Mouse (Mus musculus) heart, postnatal 0 days (tissue): ENCODE results near the gene Ago4.

Experiments
- CTCF ChIP-seq: IDR thresholded peaks from 2 replicates; pipeline ENCODE4 v1.5.1; 2016; ENCODE audit warnings: antibody characterized with exemption, control low read depth, low read depth
- EP300 ChIP-seq: IDR thresholded peaks from 2 replicates; pipeline ENCODE4 v1.6.1; 2016; ENCODE audit warnings: antibody characterized with exemption, low read depth

GRCm38 (mm10) chr4:126464189-126464891, 68.9 kb downstream of the Ago4 start:
- TF ChIP-seq EP300 (no peak), CTCF (no peak)
